Mouse (Mus musculus) left cerebral cortex, postnatal 14 days (tissue): ENCODE results near the gene Vmn2r26. TPM values are rescaled to one million over a fixed set of nuclear protein-coding genes. Genes with fewer than 3 reads are reported as not detected.
"Not testable (repeated sequence)": the region's sequence is repeated elsewhere in the genome, so short reads cannot be mapped to it uniquely, and the experiment has no call there.

ENCODE experiments used
- DNase-seq, 2 experiments: peaks; one replicate each; pipeline ENCODE4 v3.0.0; 2021 to 2022; ENCODE audit warnings: low spot score in 2 of 2, mixed read lengths in 1 of 2
- intact Hi-C: fragments of 180-260 bp; cut with DNase I; formaldehyde crosslinking; loops from one replicate; pipeline ENCODE4 v1.15.1; 2025
- long read RNA-seq, 2 experiments: library from polyadenylated mRNA; stranded (forward); transcript quantifications; one replicate each; pipeline ENCODE4 v2.0.0; 2021
- total RNA-seq, 2 experiments: library from RNA; stranded (reverse); gene quantifications; 2 replicates each; pipeline ENCODE4 v1.2.3; 2021

Gene Vmn2r26
- total RNA-seq, result not detected
- long read RNA-seq, experiment 1, result 0 reads
- long read RNA-seq, experiment 2, result 0 reads

GRCm38 (mm10) chr6:124024268-124024667, at the start of gene Vmn2r26:
Gene Vmn2r26 (plus strand): TSS chr6:124024568.
- DNase-seq, intact Hi-C loops: not testable (repeated sequence)

- intact Hi-C loops, result loop anchor here (2.0 kb wide), 1 partner anchor 164 kb away; no protein-coding TSS in a partner anchor
- DNase-seq, result no peak
Observed at GRCm38 (mm10) chr6:124020841-124021240, 3.5 kb upstream of the Vmn2r26 start.

DNA sequence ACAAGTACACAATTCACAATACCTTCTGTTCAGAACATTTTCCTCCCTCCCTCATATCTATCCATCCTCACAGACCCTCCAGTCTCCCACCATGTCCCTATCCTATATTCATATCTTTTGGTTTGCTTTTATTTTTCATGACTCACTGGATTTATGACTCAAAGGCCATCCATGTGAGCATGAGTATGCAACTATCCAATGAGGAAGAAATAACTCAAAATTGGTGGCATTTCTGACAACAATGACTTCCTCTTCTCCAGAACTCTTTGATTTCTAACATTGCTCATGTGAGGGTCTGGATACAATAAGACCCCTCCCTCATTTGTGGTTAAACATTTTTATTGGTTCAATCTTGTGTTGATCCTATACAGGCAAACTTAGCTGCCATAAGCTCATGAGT, 24.0 kb downstream of the Vmn2r26 start:
- intact Hi-C loops, result loop anchor here (10.0 kb wide), 1 partner anchor 214 kb away; no protein-coding TSS in a partner anchor
- DNase-seq, result no peak

- intact Hi-C loops, DNase-seq: not testable (repeated sequence)
Observed at GRCm38 (mm10) chr6:124053611-124054010, 29.2 kb downstream of the Vmn2r26 start.

- intact Hi-C loops, result no loop called here
- DNase-seq, result no peak
Observed at GRCm38 (mm10) chr6:124102334-124102733, 78.0 kb downstream of the Vmn2r26 start.

Other genes with a start within 250 kb of the Vmn2r26 start
- not detected for gene Vmn2r24, start 245.7 kb upstream of the Vmn2r26 start, total RNA-seq
- not detected for gene Vmn2r25, start 171.1 kb upstream of the Vmn2r26 start, total RNA-seq
- gene Vmn2r27, start 207.3 kb downstream of the Vmn2r26 start, total RNA-seq, result not detected